Mouse (Mus musculus) frontal cortex, adult 2 months (tissue): ENCODE data around the gene Pgam2. TPM values are rescaled to one million over a fixed set of nuclear protein-coding genes. Genes with fewer than 3 reads are reported as not detected.

Experiments used
- DNase-seq, 2 experiments: peaks; one replicate each; pipeline ENCODE4 v3.0.0; 2022; ENCODE audit warnings: low spot score in 1 of 2; ENCODE audit errors: extremely low spot score in 1 of 2
- polyA plus RNA-seq: library from polyadenylated mRNA; depleted of rRNA; stranded (reverse); fragments of >200 nt; gene quantifications from 2 replicates; pipeline ENCODE4 v1.2.3, GENCODE M21; 2012; rRNA removed

The Pgam2 gene
- polyA plus RNA-seq, result 9.4 and 11.0 TPM in 2 replicates

DNA sequence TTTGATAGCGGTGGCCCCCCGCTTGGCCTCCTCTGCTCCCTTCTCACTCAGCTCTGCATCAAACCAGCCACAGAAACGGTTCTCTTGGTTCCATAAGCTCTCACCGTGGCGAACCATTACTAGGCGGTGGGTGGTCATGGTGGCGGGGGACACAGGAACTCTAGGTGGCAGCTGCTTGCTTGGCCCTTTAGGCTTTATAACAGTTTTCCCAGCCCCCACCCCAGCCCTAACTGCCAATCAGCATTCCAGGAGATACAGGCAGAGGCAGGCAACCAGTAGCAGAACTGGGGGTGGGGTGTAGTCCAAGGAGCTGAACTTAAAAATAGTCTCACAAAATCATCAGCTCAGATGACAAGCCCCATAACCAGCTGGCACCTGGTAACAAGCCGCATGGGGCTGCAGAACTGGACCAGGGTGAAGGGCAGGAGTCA, at the start of gene Pgam2:
TSS of gene Pgam2 (minus strand) at position 183 of the 431 bp plus-strand sequence.
- peak in 1 of 2 experiments; percentile 44 for DNase-seq

DNA sequence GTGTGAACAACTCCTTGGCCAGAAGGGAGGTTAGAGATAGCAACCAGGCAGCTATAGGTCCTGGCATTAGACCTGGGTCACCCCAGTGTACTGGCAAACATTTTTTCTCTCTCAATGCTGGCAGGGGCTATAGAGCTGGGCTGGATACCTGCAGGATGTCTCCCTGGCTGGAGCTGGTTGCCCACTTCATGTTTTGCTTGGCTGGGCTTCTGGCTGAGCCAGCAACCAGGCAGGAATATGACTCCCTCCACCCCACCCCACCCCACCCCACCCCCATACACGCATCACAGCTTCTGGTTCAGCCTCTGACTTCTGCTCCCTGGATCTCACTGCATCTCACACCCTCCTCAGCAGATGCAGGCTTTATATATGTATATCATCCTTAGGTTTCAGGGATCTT, 48.8 kb upstream of the Pgam2 start:
- no peak for DNase-seq

- no peak for DNase-seq
Measured at GRCm38 (mm10) chr11:5851021-5851736, 47.6 kb upstream of the Pgam2 start.

GRCm38 (mm10) chr11:5850452-5850851, 46.9 kb upstream of the Pgam2 start:
- DNase-seq, result no peak

DNA sequence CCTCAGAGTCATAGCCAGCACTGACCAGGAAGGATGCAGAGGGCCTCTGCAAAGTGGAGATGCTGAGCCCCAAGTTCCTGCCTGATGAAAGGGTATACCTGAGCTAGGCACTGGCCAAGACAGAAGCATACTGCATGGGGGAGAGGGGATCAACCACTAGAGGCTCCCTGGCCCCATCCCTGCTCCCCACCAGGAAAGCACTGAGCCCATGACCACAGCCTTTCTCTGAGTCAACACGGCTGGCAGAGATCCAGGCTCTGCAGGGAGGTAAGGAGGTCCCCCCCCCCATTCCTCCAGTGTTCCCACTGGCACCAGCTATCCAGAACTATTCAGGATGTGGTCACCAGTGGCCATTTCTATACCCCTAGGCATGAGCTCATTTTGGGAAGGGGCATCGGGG, 45.8 kb upstream of the Pgam2 start:
- DNase-seq, result no peak

GRCm38 (mm10) chr11:5848741-5849140, 45.2 kb upstream of the Pgam2 start:
- DNase-seq, result peak; percentile 41 to 61

GRCm38 (mm10) chr11:5846639-5847345, 43.3 kb upstream of the Pgam2 start:
- DNase-seq, result no peak

- no peak for DNase-seq
Measured at GRCm38 (mm10) chr11:5843131-5843530, 39.6 kb upstream of the Pgam2 start.

DNA sequence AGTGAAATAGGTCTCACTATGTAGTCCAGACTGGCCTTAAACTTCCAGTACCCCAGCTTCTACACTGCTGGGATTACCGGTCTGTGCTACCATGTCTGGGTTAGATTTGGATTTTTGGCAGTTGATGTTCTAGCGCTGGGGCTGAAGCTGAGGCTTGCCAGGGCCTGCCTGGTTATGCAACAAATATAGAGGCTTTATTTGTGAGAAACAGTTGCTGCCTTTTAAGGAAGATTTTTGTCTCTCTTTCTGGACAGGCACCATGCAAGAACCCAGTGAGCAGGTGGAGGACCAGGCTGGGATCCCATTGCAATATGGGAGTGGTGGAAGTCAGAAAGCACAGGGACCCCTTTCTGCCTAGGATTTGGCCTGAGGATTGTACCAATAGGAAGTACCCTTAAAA, 38.2 kb upstream of the Pgam2 start:
- DNase-seq, result no peak

DNA sequence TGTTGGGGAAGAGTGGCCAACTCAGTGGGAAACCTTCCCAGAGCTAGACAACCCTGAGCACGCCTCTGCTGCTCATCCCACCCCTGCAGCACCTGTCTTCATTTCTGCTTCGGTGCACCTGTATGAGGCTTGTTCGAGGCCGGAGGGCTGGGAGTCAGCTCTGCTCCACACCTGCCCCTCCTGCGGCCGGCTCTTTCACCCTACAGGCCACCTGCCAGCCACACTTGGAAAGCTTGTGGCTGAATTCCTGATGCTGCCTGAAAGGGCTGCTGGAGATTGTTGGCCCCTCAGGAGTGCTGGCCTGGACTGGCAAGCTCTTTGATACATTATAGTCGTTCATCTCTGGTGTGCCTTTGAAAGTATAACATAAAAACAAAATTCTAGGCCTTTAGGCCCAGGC, 36.8 kb upstream of the Pgam2 start:
- DNase-seq, result no peak

DNA sequence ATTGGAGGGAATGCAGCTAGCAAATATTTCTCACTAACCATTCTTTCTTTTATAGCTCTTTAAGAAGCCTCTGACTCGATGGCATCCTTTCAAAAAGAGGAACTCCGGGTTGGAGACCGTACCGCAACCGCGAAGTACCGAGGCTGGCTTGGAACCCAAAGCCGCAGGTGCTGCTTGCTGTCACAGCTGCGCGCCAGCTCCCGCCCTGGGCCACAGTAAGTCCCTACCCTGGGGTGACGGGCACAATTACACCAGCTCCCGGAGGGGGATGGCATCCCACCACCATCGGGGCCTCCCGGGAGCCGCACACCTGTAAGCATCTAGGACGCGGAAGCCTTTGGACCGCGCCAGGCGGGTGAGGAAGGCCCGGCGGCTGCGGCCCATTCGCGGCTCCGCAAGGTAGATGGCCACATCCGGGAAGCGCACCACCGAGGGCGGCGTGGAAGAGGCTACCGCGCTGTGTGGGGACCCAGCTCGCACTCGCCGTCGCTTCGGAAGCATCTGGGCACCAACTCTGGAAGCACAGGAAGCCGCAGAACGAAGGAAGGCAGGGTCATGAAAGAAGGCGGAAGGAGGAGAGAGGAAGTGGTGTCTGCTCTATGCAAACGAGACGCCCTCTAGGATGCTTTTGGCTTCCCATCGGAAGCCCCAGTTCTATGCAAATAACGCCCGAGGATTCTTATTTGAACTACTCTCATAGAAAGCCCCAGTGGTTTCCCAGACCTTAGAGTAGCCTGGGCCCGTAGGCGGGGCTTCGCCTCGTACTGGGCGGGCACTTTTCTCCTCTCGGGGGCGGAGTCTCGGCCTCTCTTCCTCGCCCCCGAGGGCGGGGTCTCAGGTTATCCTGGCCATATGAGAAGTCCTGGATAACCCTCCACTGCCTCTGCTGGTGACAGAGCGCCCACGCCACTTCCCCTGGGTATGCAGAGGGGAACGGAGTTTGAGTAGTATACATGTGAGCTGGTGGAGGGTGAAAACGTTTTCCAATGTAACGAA, 34.0 kb upstream of the Pgam2 start, which contains the start of gene Polm:
TSS of gene Polm (minus strand) at position 766 of the 996 bp plus-strand sequence.
- DNase-seq, result peak; percentile 69 to 87

- DNase-seq, result no peak
Measured at GRCm38 (mm10) chr11:5836126-5836525, 32.6 kb upstream of the Pgam2 start.

- peak in 1 of 2 experiments; percentile 19 for DNase-seq
Measured at GRCm38 (mm10) chr11:5835057-5835456, 31.5 kb upstream of the Pgam2 start.

DNA sequence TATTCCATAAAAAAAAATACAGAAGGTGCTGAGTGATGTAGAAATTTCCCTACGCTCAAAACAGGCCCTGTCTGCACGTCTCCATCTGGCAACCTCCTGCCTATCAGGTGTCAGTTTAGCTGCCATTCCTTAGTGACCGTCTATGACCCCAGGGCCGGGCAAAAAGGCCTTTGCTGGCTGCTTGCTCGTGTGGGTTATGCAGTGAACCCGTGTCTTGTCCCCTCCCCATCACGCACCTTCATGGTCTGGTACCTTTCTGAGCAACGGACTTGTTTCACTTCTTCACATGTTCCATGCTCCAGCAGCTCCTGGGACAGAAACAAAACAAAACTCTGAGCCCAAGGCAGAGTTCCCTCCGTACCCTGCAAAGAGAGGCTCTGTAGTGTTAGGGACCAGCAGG, 31.0 kb upstream of the Pgam2 start:
- no peak for DNase-seq

- DNase-seq, result no peak
Measured at GRCm38 (mm10) chr11:5829327-5829726, 25.8 kb upstream of the Pgam2 start.

DNA sequence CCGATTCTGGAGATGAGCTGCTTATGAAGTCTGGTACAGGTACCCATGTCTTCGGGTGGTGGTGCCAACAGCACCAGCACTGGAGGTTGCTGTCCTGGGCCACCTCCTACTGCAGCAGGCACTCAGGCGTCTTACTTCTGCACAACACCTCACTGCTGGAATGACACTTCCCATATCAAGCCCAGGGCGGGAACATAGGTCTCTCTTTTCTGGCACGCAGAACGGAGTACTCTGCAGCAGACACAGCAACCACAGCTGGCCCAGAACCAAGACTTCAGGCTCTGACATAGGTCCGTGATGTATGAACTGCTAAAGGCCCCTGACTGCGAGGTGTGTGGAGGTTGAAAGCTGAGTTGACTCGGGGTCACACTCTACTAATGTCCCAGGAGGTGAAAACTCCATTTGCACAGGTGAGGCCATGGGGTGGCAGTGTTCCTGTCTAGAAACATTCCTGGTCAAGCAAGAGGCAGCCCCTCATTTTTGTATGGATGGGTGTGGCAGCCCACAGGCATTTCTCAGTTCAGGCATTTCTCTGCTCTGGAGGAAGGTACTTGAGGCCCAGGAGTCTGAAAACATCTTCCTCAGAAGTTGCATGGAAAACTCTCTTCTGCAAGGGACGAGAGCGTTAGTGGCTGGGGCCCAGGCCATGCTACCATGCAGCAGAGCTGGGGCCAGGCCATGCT, 25.1 kb upstream of the Pgam2 start:
- no peak for DNase-seq

DNA sequence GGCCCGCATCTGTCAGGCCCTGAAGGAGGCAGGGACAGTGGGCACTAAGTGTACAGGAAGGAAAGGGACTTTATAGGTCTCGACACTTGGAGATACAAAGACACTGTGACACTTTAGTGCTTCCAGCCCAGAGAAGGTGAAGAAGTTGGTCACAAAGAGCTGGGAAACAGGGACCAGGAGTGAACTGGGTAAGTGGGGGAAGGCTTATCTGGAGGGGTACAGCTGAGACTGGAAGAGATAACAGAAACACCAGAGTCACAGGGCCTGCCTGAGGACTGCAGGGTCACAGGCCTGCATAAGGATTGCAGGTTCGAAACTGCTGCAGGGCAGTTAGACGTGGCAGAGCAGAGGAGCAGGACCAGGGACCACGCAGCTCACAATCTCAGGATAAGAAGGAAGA, 24.4 kb upstream of the Pgam2 start:
- no peak for DNase-seq

DNA sequence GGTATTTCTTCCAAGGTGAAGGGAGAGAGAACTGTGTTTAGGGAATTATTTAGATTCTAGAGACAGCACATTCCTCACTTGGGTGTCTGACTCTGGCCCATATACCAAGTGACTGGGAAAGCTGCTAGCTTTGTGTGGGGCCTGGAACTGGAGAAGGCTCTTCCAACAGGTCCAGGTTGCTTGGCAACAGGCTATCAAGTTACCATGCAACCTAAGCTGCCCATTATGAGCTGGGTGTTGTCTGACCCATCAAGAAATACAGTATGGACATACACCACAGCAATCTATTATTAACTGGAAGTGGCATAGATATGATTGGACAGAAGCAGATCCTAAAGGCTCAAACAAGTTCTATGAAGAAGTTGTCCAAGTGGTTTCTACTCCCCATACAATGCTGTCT, 21.9 kb upstream of the Pgam2 start:
- no peak for DNase-seq

GRCm38 (mm10) chr11:5819223-5819622, 15.7 kb upstream of the Pgam2 start:
- DNase-seq, result no peak

DNA sequence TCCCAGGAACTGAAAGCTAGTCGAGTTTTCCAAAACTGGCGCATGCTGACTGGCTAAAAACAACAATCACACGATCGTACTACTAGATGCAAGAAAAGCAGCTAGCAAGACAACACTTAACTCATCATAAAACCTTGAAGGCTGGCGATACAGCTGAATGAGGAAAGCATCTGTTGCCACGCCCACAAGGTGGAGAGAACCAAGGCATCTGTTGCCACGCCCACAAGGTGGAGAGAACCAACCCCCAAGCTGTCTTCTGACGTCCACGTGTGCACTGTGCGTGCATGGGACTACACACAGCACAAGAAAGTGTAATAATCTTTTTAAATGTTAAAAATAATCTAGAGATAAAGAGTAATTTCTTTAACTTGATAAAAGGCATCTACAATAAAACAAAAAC, 9.8 kb upstream of the Pgam2 start:
- DNase-seq, result no peak
